Mouse (Mus musculus) stomach, postnatal 0 days (tissue): ENCODE measurements around the gene Adipor2. TPM values are rescaled to one million over a fixed set of nuclear protein-coding genes. Genes with fewer than 3 reads are reported as not detected.
A peak's percentile ranks its signal among the peaks of the same experiment; 100 is the strongest.

Source experiments
- ATAC-seq: fragments of 200-750 bp; cut with Nextera tagmentation; 2 replicates; pipeline ENCODE4 v1.8.0; 2017; ENCODE audit not compliant: low FRiP score, low TSS enrichment
- DNase-seq: peaks from one replicate; pipeline ENCODE4 v3.0.0-alpha.2; 2016; ENCODE audit warnings: low spot score
- H3K27ac ChIP-seq: fragments of 300-500 bp; sonication (generic); replicated peaks from 2 replicates; pipeline ENCODE4 v1.5.1; 2014; ENCODE audit warnings: mild to moderate bottlenecking, control low read depth
- H3K27me3 ChIP-seq: fragments of 300-500 bp; sonication (generic); 2 replicates; pipeline ENCODE4 v1.6.1; 2014; ENCODE audit warnings: low read length; ENCODE audit not compliant: control insufficient read depth, insufficient read depth
- H3K36me3 ChIP-seq: fragments of 300-500 bp; sonication (generic); 2 replicates; pipeline ENCODE4 v1.6.1; 2014; ENCODE audit warnings: low read length, mixed read lengths; ENCODE audit not compliant: control insufficient read depth, insufficient read depth
- H3K4me1 ChIP-seq: fragments of 300-500 bp; sonication (generic); replicated peaks from 2 replicates; pipeline ENCODE4 v1.6.1; 2014; ENCODE audit warnings: antibody characterized with exemption; ENCODE audit not compliant: control insufficient read depth, insufficient read depth
- H3K4me2 ChIP-seq: fragments of 300-500 bp; sonication (generic); replicated peaks from 2 replicates; pipeline ENCODE4 v1.6.1; 2014; ENCODE audit warnings: low read depth, mild to moderate bottlenecking, control low read depth, moderate library complexity
- H3K4me3 ChIP-seq: fragments of 300-500 bp; sonication (generic); 2 replicates; pipeline ENCODE4 v1.5.1; 2014; ENCODE audit warnings: low read depth, low read length, control low read depth
- H3K9ac ChIP-seq: fragments of 300-500 bp; sonication (generic); 2 replicates; pipeline ENCODE4 v1.6.1; 2014; ENCODE audit warnings: mild to moderate bottlenecking, low read length, control low read depth, mixed read lengths
- H3K9me3 ChIP-seq: fragments of 300-500 bp; sonication (generic); 2 replicates; pipeline ENCODE4 v1.6.1; 2016; ENCODE audit warnings: low read length; ENCODE audit not compliant: control insufficient read depth
- CTCF ChIP-seq: IDR thresholded peaks from 2 replicates; pipeline ENCODE4 v1.5.1; 2016; ENCODE audit warnings: antibody characterized with exemption, low read depth, mild to moderate bottlenecking, moderate library complexity
- EP300 ChIP-seq: optimal IDR thresholded peaks from 2 replicates; pipeline ENCODE3; 2016; ENCODE audit warnings: antibody characterized with exemption
- WGBS: fragments of 180-500 bp; shearing (Covaris S2); extraction: QIAGEN DNeasy Blood & Tissue Kit; methylation state at CpG from one replicate; pipeline ENCODE4 v1.1.7; 2014; 5-methylcytosine and 5-hydroxymethylcytosine counted together
- polyA plus RNA-seq: library from polyadenylated mRNA; unstranded; fragments of >200 nt; fragmentation: Nextera tagmentation; extraction: Ambion mirVana; gene quantifications from 2 replicates; pipeline ENCODE4 v1.2.1, GENCODE M21; 2015

Adipor2 gene
- polyA plus RNA-seq, 1 experiment from 2014 or later, result 90.5 TPM

GRCm38 (mm10) chr6:119395421-119396308 lies 21.8 kb downstream of the Adipor2 start:
- Histone ChIP-seq H3K4me3 (no peak overlapping the region), H3K27ac (peak overlapping the region; percentile 88), H3K9me3 (no peaks in the 10 kb centered on the region), H3K4me1 (no peaks in the 10 kb centered on the region), H3K4me2 (no peak overlapping the region), H3K9ac (no peak overlapping the region), H3K27me3 (no peaks in the 10 kb centered on the region), H3K36me3 (no peaks in the 10 kb centered on the region)
- peak; percentile 84 for ATAC-seq
- WGBS, result 46% methylated on average over 14 of the region's 14 CpGs
- DNase-seq, result peak; percentile 68
- no peak for TF ChIP-seq CTCF
- TF ChIP-seq EP300, result no peak

- WGBS, result 41% methylated on average over 9 of the region's 9 CpGs
- H3K4me1 ChIP-seq, result no peaks in the 10 kb centered on the region
- H3K27me3 ChIP-seq, result no peaks in the 10 kb centered on the region
- ATAC-seq (no peak), DNase-seq (no peak)
- no peaks in the 10 kb centered on the region for H3K36me3 ChIP-seq
- H3K4me3 ChIP-seq, result no peak overlapping the region
- H3K9ac ChIP-seq, result no peak overlapping the region
- no peaks in the 10 kb centered on the region for H3K9me3 ChIP-seq
- H3K27ac ChIP-seq, result no peak overlapping the region
- TF ChIP-seq EP300 (no peak), CTCF (no peak)
- H3K4me2 ChIP-seq, result no peak overlapping the region
Observed at GRCm38 (mm10) chr6:119392836-119393235, 24.7 kb downstream of the Adipor2 start.

GRCm38 (mm10) chr6:119390728-119391127 lies 26.8 kb downstream of the Adipor2 start:
- ATAC-seq (no peak), DNase-seq (no peak)
- no peak for TF ChIP-seq EP300
- TF ChIP-seq CTCF, result no peak
- Histone ChIP-seq H3K4me3 (no peak overlapping the region), H3K9me3 (no peaks in the 10 kb centered on the region), H3K27me3 (no peaks in the 10 kb centered on the region), H3K27ac (no peak overlapping the region), H3K4me2 (no peak overlapping the region), H3K9ac (no peak overlapping the region), H3K4me1 (no peaks in the 10 kb centered on the region), H3K36me3 (no peaks in the 10 kb centered on the region)
- 91% methylated on average over 4 of the region's 4 CpGs for WGBS

GRCm38 (mm10) chr6:119389089-119389488 lies 28.4 kb downstream of the Adipor2 start:
- peak overlapping the region; percentile 95 for H3K27ac ChIP-seq
- H3K9ac ChIP-seq, result peak overlapping the region; percentile 36
- no peaks in the 10 kb centered on the region for H3K4me1 ChIP-seq
- no peaks in the 10 kb centered on the region for H3K9me3 ChIP-seq
- DNase-seq (no peak), ATAC-seq (no peak)
- no peaks in the 10 kb centered on the region for H3K27me3 ChIP-seq
- TF ChIP-seq EP300 (no peak), CTCF (no peak)
- peak overlapping the region; percentile 49 for H3K4me2 ChIP-seq
- no peaks in the 10 kb centered on the region for H3K36me3 ChIP-seq
- WGBS, result 14% methylated on average over 10 of the region's 10 CpGs
- H3K4me3 ChIP-seq, result peak overlapping the region; percentile 78

GRCm38 (mm10) chr6:119388650-119389012 lies 28.9 kb downstream of the Adipor2 start:
- peak overlapping the region; percentile 78 for H3K4me3 ChIP-seq
- DNase-seq, result peak; percentile 96
- under 1% methylated on average over 53 of the region's 53 CpGs for WGBS
- H3K9me3 ChIP-seq, result no peaks in the 10 kb centered on the region
- H3K4me2 ChIP-seq, result peak overlapping the region; percentile 49
- peak; percentile 98 for ATAC-seq
- H3K36me3 ChIP-seq, result no peaks in the 10 kb centered on the region
- H3K27me3 ChIP-seq, result no peaks in the 10 kb centered on the region
- H3K27ac ChIP-seq, result peak overlapping the region; percentile 95
- peak overlapping the region; percentile 95 for H3K9ac ChIP-seq
- TF ChIP-seq EP300 (no peak), CTCF (no peak)
- no peaks in the 10 kb centered on the region for H3K4me1 ChIP-seq
